Mouse (Mus musculus) layer of hippocampus, postnatal 14 days (tissue): ENCODE data around the gene Ddx23. TPM values are rescaled to one million over a fixed set of nuclear protein-coding genes. Genes with fewer than 3 reads are reported as not detected.

Experiments used
- DNase-seq, 2 experiments: peaks; one replicate each; pipeline ENCODE4 v3.0.0; 2021 to 2022; ENCODE audit warnings: low spot score in 2 of 2, mixed read lengths in 1 of 2
- long read RNA-seq, 2 experiments: library from polyadenylated mRNA; stranded (forward); transcript quantifications; one replicate each; pipeline ENCODE4 v2.0.0; 2021
- total RNA-seq, 2 experiments: library from RNA; stranded (reverse); gene quantifications; 2 replicates each; pipeline ENCODE4 v1.2.3; 2021

Ddx23 gene
- 10 to 100 TPM; 60.3 to 70.2 TPM for total RNA-seq
- long read RNA-seq, experiment 1, partial matches to known transcripts, result 3 of 11 reads
- long read RNA-seq, experiment 1, other reads (novel, unspliced or antisense), result 4 of 11 reads
- long read RNA-seq, experiment 2, transcript Ddx23-201 (17 exons, 3,187 nt), result major isoform, 8 of 18 reads
- long read RNA-seq, experiment 2, partial matches to known transcripts, result 7 of 18 reads
- long read RNA-seq, experiment 2, other reads (novel, unspliced or antisense), result 3 of 18 reads

GRCm38 (mm10) chr15:98662567-98663545, at the start of gene Ddx23:
TSS of gene Ddx23 (minus strand) at chr15:98662894.
- peak; percentile 94 to 97 for DNase-seq

- DNase-seq, result peak in 1 of 2 experiments; percentile 55
Measured at GRCm38 (mm10) chr15:98710442-98710841, 47.7 kb upstream of the Ddx23 start.

- DNase-seq, result peak; percentile 77 to 89
Measured at GRCm38 (mm10) chr15:98707766-98708372, 45.2 kb upstream of the Ddx23 start, which contains the start of gene Ccdc65. TSS of gene Ccdc65 (plus strand) at chr15:98708207.

GRCm38 (mm10) chr15:98704312-98704711, 41.6 kb upstream of the Ddx23 start:
- no peak for DNase-seq

GRCm38 (mm10) chr15:98699190-98700105, 36.8 kb upstream of the Ddx23 start:
- DNase-seq, result peak; percentile 91

- DNase-seq, result no peak
Measured at GRCm38 (mm10) chr15:98696216-98696615, 33.5 kb upstream of the Ddx23 start.

- no peak for DNase-seq
Measured at GRCm38 (mm10) chr15:98695726-98696125, 33.0 kb upstream of the Ddx23 start.

GRCm38 (mm10) chr15:98692171-98692715, 29.5 kb upstream of the Ddx23 start:
- DNase-seq, result no peak

- DNase-seq, result no peak
Measured at GRCm38 (mm10) chr15:98691486-98692147, 28.9 kb upstream of the Ddx23 start.

- DNase-seq, result no peak
Measured at GRCm38 (mm10) chr15:98689682-98690081, 27.0 kb upstream of the Ddx23 start.

- DNase-seq, result no peak
Measured at GRCm38 (mm10) chr15:98685926-98686325, 23.2 kb upstream of the Ddx23 start.

- DNase-seq, result no peak
Measured at GRCm38 (mm10) chr15:98683746-98684145, 21.1 kb upstream of the Ddx23 start.

- no peak for DNase-seq
Measured at GRCm38 (mm10) chr15:98683177-98683576, 20.5 kb upstream of the Ddx23 start.

GRCm38 (mm10) chr15:98681633-98682032, 18.9 kb upstream of the Ddx23 start:
- DNase-seq, result no peak

GRCm38 (mm10) chr15:98680660-98681059, 18.0 kb upstream of the Ddx23 start:
- DNase-seq, result no peak

- no peak for DNase-seq
Measured at GRCm38 (mm10) chr15:98677977-98678376, 15.3 kb upstream of the Ddx23 start.

GRCm38 (mm10) chr15:98676940-98677728, 14.4 kb upstream of the Ddx23 start, which contains the start of gene Rnd1:
TSS of gene Rnd1 (minus strand) at chr15:98677461.
- peak; percentile 78 to 92 for DNase-seq

- DNase-seq, result no peak
Measured at GRCm38 (mm10) chr15:98676471-98676870, 13.8 kb upstream of the Ddx23 start.
